Mouse (Mus musculus) megakaryocyte, adult 5-6 weeks (primary cell): ENCODE measurements around the gene Prrt2. TPM values are rescaled to one million over a fixed set of nuclear protein-coding genes. Genes with fewer than 3 reads are reported as not detected.

Source experiments
- ATAC-seq: 2 replicates; pipeline ENCODE4 v1.8.0; 2016; ENCODE audit warnings: mild to moderate bottlenecking, inconsistent platforms; ENCODE audit not compliant: poor library complexity, severe bottlenecking
- total RNA-seq, 2 experiments: library from RNA; stranded (forward) in 1 of 2; stranded (reverse) in 1 of 2; fragments of 153-499, 151-499 nt in 1 of 2; fragments of 221-1000, 200-1000 nt in 1 of 2; gene quantifications; 2 replicates each; pipeline versions ENCODE4 v1.2.3 to v1.2.4; 2015 to 2017

Gene Prrt2
- total RNA-seq, 2 experiments from 2014 or later = 0.20 to 2.4 TPM

DNA sequence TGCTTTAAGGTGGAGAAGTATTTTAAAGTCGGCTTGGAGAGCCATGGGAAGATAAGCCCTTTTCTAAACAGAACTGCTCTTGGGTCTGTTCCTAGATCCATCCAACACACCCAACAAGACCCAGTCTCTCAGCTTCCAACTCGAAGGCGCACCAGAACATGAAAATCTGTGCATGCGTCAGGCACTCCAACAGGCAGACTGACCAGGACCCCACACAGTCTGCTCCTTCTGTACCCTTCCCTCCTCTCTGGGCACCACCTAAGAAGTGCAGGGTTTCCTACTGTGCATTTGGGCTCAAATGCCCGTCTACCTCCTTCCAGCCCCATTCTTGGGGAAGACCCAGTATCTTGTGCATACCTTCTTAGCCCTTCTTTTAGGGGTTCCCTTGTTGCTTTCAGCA is 520 bp downstream of the Prrt2 start:
- no peak for ATAC-seq

- no peak for ATAC-seq
Observed at GRCm38 (mm10) chr7:127020031-127020430, 980 bp downstream of the Prrt2 start.

DNA sequence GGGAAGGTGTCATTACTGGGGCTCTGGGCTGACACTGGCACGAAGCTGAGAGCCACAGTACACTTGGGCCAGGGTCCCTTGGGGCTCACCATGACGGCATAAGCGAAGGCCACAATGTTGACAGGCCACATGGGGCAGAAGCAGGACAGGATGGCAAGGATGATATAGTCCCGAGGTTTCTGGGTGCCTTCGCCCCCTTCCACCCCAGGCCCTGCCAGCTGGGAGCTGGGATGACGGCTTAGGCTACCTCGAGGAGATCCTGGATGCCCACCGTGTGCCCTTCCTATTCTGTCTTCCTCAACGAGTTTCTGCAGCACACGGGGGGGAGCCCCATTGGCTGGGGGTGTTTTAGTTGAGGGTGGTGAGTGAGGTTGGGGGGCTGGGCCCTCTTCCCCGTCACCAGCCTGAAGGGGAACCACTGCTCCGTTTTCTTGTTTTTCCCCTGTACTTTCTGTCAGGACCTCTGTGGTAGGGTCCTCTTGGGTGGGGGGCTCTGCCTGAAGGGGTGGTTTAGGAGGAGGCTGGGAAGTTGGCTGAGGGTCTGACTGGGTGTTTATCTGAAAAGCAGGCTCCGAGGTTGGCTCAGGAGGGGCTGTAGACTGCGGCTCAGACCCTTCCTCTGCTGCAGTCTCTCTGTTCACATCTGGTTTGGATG is 1.6 kb downstream of the Prrt2 start:
- no peak for ATAC-seq

DNA sequence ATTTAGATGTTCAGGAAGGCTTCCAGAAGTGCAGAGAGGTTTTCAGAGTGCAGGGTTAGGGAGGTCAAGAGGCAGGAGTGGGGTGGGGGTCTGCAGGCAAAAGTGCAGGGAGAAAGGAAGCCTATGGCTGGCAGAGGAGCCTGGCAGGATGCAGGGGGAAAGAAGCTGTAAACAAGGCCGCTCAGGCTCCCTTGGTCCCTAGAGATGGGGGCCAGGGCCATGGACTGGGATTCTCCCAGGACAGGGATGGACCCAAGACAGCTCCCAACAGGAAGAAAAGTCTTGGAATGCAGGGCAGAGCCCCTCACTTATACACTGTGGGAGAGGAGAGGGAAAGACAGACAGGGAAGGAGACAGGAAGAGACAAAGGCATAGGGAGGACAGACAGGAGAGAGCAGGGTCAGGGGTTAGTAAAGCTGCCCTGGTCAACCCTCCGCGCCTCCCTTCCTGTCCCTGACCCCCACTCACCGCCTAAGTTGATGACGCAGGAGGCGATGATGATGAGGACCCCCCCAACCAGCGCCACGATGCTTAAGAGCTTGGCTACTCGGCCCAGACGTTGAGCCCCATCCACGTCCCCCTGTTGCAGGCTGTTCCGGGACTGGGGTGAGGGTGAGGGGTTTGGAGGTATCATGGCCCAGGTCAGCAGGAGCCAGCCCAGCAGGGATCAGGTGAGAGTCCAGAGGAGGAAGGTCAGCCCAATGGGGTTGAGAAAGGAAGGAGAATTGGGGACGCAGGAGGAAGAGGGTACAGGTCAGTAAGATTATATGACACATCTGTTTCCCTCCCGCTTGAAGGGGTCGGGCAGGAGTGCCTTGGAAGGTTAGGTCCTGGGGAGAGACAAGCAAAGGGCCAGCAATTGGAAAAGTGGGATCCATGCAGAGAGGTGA is 2.4 kb downstream of the Prrt2 start:
- no peak for ATAC-seq

DNA sequence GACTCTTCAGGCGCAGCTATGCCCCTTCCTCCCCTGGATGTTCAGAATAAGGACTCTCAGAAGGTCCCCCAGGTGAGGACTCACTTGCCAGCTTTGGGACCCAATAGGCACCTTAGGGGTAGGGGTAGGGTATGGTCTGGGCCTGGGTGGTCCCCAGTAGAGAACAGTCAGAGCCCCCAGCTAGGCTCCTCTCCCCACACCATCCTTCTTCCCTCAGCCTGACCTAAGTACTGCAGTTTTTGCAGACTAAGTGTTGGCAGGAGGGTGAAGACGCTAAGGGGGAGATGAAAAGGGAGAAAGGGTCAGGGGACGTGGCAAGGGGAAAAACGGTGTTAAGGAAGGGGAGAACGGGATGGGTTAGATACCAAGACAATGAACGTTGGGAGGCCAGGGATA is 3.1 kb downstream of the Prrt2 start:
- no peak for ATAC-seq

DNA sequence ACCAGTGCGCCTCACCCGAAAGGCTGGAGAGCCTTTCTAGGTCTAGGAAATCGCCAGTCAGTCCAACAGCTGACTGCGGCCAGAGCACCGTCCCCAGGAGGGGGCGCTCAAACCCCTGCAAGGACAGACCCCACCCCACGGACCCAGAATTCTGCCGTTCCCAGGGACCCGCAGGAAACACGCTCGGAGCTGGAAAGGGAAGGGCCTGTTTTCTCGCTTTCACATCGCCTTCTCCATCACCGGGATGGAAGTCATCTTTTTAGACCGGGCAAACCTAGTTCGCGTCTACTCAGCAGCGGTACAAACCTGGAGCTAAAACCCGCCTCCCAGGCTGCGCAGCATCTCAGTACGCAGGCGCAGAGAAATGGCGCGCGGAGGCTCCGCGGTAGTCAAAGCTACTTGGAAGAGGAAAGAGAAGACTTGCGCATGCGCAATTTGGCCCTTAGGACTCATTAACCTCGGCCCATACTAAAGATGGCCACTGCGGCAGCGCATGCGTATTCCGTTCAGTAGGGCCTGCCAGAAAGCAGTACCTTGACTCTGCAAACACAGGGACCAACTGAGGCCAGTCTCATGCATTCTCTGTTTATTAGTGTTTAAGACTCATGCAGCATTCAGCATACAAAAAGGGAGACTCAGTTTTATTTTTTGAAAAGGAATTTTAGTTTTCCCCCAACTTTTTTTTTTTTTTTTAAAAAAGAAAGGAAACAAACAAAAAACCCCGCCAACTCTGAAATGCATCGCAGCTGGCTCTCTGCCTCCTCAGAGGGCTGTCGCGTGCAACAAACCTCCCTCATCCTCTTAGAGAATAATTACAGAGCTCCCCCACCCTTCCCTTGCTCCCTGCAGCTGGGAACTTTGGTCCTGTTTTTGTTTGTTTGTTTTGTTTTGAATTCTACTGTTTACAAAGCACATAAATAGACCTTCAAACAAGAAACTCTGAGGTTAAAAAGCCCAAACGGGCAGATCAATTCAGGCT is 3.8 kb downstream of the Prrt2 start, which contains the start of gene Pagr1a:
TSS of gene Pagr1a (minus strand) at position 382 of the 979 bp plus-strand sequence.
- peak; percentile 63 for ATAC-seq

DNA sequence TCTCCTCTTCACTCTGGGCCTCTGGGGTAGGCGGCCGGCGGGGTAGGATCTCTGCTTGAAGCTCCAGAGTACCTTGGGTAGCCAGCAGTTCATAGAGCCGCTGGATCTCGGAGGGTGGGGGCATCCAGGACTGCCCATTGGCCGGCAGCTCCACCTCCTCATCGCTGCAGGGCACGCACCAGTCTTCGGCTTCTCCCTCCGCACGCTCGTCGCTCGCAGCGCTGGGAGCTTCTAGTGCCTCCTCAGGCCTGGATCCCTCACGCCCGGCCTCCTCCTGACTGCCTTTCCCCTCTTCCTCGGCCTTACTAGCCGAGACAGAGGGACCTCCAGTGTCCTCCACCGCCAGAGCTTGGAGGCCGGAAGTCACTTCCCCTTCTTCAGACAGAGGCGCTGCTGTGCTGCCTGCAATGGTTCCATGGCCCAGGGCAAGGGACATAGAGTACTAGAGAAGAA is 4.5 kb downstream of the Prrt2 start:
- ATAC-seq = peak; percentile 58

DNA sequence TGATC is 4.7 kb downstream of the Prrt2 start, which contains the start of gene Pagr1b:
TSS of gene Pagr1b (minus strand) at position 4 of the 5 bp plus-strand sequence.
- ATAC-seq = no peak

GRCm38 (mm10) chr7:127016081-127016480 is 4.9 kb downstream of the Prrt2 start:
- peak; percentile 59 for ATAC-seq

GRCm38 (mm10) chr7:127014993-127015392 is 6.0 kb downstream of the Prrt2 start:
- ATAC-seq = no peak

DNA sequence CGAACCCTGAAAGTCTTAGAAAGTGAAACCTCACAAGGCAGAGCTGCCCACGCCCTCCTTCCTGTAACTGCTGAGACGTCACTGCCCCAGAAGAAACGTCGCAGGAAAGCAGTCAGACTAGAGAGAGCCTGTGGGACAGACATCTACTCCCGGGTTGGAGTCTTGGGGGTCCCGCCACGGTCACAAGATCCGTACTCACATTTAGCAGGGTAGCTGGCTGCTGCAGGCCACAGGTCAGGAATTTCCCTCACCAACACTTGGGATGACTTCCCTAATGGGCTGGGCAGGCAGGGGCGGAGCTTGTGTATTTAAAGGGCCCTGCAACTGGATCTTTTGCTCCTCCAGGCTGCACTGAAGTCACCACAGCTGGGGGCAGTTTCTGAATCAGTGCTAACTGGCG is 6.7 kb downstream of the Prrt2 start, which contains the start of gene Mvp:
TSS of gene Mvp (minus strand) at position 302 of the 400 bp plus-strand sequence.
- peak; percentile 37 for ATAC-seq

DNA sequence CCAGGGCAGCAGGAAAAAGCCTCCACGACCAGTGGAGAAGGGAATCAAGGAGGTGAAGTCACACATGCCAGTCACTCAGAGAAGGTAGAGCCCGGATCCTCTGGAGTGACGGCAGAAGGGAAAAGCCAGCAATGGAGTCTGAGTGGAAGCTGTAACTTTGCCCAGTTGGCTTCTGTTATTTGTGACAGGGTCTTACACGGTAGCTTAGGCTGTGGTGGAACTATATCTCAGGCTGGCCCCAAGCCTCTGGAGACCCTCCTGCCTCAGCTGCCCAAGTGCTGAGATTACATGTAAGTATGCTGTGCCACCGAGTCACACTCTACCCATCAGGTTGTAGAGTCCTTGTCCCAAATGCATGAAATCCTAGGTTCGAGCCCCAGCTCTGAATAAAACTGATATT is 7.6 kb downstream of the Prrt2 start:
- ATAC-seq = no peak

DNA sequence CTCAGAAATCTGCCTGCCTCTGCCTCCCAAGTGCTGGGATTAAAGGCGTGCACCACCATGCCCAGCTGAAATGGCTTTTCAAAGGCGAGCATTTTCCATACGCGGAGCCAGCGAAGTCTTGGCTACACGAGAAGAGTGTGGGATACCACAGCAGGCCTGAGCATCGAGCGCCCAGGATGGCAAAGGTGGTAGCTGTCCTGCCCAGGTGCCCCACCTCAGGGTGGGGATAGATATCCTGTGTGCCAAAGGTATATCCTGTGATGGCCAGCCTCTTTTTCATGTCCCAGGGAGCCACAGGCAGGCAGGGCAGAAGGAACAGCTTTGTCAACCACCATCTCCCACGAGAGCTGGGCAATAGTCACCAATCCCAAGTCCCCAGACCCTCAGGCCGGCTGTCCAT is 8.2 kb downstream of the Prrt2 start:
- no peak for ATAC-seq

- no peak for ATAC-seq
Observed at GRCm38 (mm10) chr7:127012374-127012773, 8.6 kb downstream of the Prrt2 start.

DNA sequence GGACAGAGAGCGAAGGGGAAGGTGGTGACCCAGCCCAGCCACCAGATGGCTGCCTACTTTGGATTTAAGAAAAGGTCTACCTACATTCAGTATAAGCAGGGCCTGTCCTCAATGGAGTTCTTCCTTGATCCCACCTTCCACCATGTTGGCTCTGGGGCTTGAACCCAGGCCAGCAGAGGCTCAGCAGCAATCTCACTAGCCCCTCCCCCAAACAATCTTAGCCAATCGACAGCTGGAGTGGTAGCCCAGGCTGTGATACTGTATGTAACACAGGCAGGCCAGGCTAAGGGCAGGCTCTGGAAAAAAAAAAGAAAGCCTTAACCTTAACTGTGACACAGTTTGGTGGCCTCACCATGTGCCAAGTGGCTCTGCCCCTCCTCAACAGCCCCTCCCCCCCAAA is 9.3 kb downstream of the Prrt2 start:
- no peak for ATAC-seq

DNA sequence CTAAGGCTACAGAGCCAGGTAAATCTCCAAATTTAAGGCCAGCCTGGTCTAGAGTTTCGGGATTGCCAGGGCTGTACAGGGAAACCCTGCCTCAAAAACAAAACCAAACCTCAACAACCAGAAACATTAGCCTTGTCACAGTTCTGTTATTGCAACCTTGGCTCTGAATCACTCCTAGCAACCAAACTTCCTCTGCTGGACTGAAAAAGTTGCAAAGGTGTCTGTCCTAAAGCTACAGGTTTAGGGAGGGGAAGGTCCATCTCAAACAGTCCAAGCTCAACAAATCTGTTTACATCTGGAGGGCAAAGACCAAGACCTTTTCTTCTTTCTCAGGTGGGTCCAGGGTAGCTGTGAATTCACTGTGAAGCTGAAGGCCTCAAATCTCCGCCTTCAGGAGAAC is 10.0 kb downstream of the Prrt2 start:
- ATAC-seq = no peak

- no peak for ATAC-seq
Observed at GRCm38 (mm10) chr7:127009307-127010085, 11.5 kb downstream of the Prrt2 start.

GRCm38 (mm10) chr7:127008239-127009019 is 12.6 kb downstream of the Prrt2 start:
- peak; percentile 93 for ATAC-seq

GRCm38 (mm10) chr7:127007313-127008024 is 13.5 kb downstream of the Prrt2 start:
- ATAC-seq = no peak
